Mouse (Mus musculus) kidney, adult 10 weeks (tissue): ENCODE data around the gene Hoxc6. TPM values are rescaled to one million over a fixed set of nuclear protein-coding genes. Genes with fewer than 3 reads are reported as not detected.

Experiments
- polyA plus RNA-seq: library from polyadenylated mRNA; stranded (reverse); fragments of 350-450 nt; fragmentation: Illumina TruSeq; extraction: RNeasy Lipid Tissue Mini Kit (QIAGEN cat#74804); gene quantifications from one replicate; pipeline ENCODE4 v1.2.3, GENCODE M21; 2014; ENCODE audit warnings: low read depth, low replicate concordance

The Hoxc6 gene
- 17.0 TPM for polyA plus RNA-seq

DNA sequence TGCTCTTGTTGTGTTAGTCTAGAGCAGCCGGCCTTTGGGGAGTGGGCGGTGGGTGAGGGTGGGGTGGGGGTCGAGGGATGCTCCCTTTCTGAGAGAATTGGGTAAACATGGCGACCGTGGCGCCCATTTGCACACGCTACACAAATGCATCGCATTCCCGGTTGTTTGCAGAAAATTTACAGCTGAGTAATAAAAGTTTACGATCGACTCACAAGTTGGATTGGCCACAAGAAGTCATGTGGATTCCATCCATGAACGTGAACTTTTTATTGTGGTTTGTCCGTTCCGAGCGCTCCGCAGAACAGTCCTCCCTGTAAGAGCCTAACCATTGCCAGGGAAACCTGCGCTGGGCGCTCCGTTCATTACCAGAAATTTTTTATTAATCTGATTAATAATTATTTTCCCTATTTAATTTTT, at the start of gene Hoxc6:
Hoxc6 (plus strand) TSS at position 319 of the 417 bp plus-strand sequence.

DNA sequence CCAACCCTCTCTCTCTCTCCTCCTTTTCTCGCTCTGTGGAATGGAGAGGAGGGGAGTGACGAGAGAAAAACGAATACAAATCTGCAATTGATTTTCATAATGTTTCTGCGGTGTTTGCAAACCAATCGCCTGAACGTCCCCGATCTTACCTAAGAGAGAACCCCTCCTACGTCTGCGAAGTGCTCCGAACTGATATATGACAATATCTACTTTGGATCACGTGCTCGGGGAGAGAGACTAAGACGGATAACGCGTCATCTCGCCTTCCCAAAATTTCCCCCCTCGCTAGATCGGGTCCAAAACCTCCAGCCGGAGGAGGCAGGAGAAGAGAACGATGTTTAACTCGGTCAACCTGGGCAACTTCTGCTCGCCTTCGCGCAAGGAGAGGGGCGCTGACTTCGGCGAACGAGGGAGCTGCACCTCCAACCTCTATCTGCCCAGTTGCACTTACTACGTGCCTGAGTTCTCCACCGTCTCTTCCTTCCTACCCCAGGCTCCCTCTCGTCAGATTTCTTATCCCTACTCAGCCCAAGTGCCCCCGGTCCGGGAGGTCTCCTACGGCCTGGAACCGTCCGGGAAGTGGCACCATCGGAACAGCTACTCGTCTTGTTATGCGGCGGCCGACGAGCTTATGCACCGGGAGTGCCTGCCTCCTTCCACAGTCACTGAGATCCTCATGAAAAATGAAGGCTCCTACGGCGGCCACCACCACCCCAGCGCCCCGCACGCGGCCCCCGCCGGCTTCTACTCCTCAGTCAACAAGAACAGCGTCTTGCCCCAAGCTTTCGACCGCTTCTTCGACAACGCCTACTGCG, 43.7 kb upstream of the Hoxc6 start, which contains the start of gene Hoxc11:
Hoxc11 (plus strand) TSS at position 236 of the 815 bp plus-strand sequence.

DNA sequence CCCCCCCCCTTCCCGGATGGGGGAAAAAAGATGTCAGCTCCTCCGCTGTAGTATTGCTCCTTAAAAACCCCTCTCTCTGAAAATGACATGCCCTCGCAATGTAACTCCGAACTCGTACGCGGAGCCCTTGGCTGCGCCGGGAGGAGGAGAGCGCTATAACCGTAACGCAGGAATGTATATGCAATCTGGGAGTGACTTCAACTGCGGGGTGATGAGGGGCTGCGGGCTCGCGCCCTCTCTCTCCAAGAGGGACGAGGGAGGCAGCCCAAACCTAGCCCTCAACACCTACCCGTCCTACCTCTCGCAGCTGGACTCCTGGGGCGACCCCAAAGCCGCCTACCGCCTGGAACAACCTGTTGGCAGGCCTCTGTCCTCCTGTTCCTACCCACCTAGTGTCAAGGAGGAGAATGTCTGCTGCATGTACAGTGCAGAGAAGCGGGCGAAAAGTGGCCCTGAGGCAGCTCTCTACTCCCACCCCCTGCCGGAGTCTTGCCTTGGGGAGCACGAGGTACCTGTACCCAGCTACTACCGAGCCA, 31.2 kb upstream of the Hoxc6 start, which contains the start of gene Hoxc10:
Hoxc10 (plus strand) TSS at position 21 of the 536 bp plus-strand sequence.

DNA sequence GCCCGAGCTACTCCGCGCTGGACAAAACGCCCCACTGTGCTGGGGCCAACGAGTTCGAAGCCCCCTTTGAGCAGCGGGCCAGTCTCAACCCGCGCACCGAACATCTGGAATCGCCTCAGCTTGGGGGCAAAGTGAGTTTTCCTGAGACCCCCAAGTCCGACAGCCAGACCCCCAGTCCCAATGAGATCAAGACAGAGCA, 30.8 kb upstream of the Hoxc6 start, which contains the start of gene Hoxc5:
Hoxc5 (plus strand) TSS at position 132 of the 199 bp plus-strand sequence.

DNA sequence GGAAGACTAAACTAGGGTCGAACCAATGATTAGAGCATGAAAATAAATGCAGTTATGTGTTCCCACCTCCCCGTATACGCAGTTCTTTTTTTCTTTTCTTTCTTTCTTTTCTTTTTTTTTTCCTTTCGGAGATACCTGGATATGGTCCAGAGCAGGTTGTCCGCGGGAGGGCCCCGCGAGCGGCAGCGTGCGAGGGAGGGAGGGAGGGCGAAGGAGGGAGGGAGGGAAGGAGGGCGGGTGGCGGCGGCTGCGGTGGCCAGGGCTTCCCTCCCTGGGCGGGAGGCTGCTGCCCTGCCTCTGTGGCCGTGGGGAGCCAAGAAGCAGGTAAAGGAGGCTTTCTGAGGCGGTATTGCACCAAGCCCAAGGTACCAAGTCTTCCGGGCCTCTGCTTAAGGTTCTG, 21.9 kb upstream of the Hoxc6 start, which contains the start of gene Hoxc9:
Hoxc9 (plus strand) TSS at position 269 of the 400 bp plus-strand sequence.

DNA sequence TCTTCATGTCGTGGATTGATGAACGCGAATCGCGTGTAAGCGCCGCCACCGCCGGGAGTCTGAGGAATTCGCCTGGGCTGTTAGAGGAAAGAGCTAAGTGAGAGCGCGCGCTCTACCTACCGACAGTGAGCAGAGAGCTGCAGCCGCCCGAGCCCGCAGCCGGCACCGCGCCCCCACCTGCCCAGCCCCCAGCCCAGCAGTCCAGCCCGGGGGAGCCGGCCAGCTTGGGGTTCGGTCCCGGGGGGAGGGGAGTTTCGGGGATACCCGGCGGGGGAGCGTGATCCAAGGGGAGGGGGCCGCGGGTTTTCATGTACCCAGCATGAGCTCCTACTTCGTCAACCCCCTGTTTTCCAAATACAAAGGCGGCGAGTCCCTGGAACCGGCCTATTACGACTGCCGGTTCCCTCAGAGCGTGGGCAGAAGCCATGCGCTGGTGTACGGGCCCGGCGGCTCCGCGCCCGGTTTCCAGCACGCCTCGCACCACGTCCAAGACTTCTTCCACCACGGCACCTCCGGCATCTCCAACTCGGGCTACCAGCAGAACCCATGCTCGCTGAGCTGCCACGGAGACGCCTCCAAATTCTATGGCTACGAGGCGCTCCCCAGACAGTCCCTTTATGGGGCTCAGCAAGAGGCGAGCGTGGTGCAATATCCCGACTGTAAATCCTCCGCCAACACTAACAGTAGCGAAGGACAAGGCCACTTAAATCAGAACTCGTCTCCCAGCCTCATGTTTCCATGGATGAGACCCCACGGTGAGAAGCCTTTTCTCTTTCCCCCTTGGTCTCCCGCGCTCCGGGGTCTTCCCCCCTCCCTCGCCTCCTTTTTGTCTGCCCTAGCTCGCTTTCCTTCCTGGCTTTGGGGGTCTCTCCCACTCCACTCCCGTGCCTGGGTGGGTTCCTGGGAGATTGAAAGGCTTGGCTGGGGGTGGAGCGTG, 7.3 kb upstream of the Hoxc6 start, which contains the start of gene Hoxc8:
Hoxc8 (plus strand) TSS at position 147 of the 937 bp plus-strand sequence.

DNA sequence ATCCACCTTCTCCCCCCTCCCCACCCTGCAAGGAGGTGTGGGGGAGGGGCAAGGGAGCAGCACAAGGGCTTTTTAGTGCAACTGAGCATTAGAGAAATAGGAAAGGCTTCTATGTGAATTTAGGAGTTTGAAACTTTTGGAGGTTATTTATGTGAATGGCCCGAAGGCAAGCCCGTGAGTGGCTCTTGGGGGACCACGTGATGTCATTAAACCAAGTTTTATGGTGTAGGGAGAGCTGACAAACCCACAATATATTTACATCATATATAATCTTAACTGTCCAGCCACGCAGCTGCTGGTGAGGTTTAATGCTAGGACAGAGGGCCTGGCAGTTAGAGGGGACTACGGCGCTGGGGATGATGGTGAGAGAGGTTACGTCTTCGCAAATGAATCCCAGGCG, 20.6 kb downstream of the Hoxc6 start, which contains the start of gene Hoxc4:
Hoxc4 (plus strand) TSS at position 299 of the 400 bp plus-strand sequence.

Other genes starting within 250 kb of the Hoxc6 start
- not detected for gene Hoxc13, start 77.2 kb upstream of the Hoxc6 start, polyA plus RNA-seq
- not detected for gene Hoxc12, start 61.5 kb upstream of the Hoxc6 start, polyA plus RNA-seq
- gene Hoxc11, start 43.8 kb upstream of the Hoxc6 start, polyA plus RNA-seq, result not detected
- gene Hoxc10, start 31.5 kb upstream of the Hoxc6 start, polyA plus RNA-seq, result 32.6 TPM
- gene Hoxc5, start 30.8 kb upstream of the Hoxc6 start, polyA plus RNA-seq, result 1.3 TPM
- 2.9 TPM for gene Hoxc9, start 21.8 kb upstream of the Hoxc6 start, polyA plus RNA-seq
- 7.4 TPM for gene Hoxc8, start 7.7 kb upstream of the Hoxc6 start, polyA plus RNA-seq
- 2.9 TPM for gene Hoxc4, start 20.7 kb downstream of the Hoxc6 start, polyA plus RNA-seq
- 12.2 TPM for gene Smug1, start 168.8 kb downstream of the Hoxc6 start, polyA plus RNA-seq
- 113 TPM for gene Cbx5, start 241.6 kb downstream of the Hoxc6 start, polyA plus RNA-seq
- 258 TPM for gene Hnrnpa1, start 242.2 kb downstream of the Hoxc6 start, polyA plus RNA-seq